Mouse (Mus musculus) monocyte, adult 2 months (primary cell): Measurements from ENCODE around the gene Boc.

Experiments
- DNase-seq, 2 experiments: peaks; one replicate each; pipeline ENCODE4 v3.0.0; 2022; ENCODE audit warnings: low spot score in 2 of 2, low read depth in 1 of 2

Gene Boc

GRCm38 (mm10) chr16:44529691-44530090 lies 29.0 kb downstream of the Boc start:
- no peak for DNase-seq

GRCm38 (mm10) chr16:44528955-44529354 lies 29.7 kb downstream of the Boc start:
- DNase-seq: no peak

- no peak for DNase-seq
These were observed 31.3 kb downstream of the Boc start for GRCm38 (mm10) chr16:44527218-44527905.

GRCm38 (mm10) chr16:44526689-44527088 lies 32.0 kb downstream of the Boc start:
- DNase-seq: no peak

GRCm38 (mm10) chr16:44526044-44526443 lies 32.7 kb downstream of the Boc start:
- no peak for DNase-seq

- no peak for DNase-seq
These were observed 35.1 kb downstream of the Boc start for GRCm38 (mm10) chr16:44523595-44523994.

- DNase-seq: no peak
These were observed 42.2 kb downstream of the Boc start for GRCm38 (mm10) chr16:44516498-44516897.

- DNase-seq: no peak
These were observed 48.0 kb downstream of the Boc start for GRCm38 (mm10) chr16:44510521-44511213.

- DNase-seq: no peak
These were observed 49.0 kb downstream of the Boc start for GRCm38 (mm10) chr16:44509458-44510344.

GRCm38 (mm10) chr16:44508772-44509171 lies 49.9 kb downstream of the Boc start:
- no peak for DNase-seq

DNA sequence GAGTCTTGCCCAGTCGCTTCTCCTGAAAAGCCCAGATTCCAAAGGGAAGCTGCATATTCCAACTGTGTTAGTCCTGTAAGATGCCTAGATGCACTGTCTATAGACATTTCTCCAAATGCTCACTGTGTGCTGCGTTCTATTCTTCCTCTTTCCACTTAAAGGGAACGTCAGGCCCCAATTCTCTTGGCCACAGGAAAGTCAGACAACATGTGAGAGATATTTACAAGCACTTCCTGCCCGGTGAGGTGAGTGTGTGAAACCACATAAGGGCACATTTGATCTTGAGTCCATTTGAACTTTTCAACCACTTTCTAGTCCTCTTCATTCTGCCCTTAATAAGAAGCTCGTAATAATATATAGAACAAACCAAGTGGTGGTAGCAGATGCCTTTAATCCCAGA lies 50.7 kb downstream of the Boc start:
- DNase-seq: no peak

DNA sequence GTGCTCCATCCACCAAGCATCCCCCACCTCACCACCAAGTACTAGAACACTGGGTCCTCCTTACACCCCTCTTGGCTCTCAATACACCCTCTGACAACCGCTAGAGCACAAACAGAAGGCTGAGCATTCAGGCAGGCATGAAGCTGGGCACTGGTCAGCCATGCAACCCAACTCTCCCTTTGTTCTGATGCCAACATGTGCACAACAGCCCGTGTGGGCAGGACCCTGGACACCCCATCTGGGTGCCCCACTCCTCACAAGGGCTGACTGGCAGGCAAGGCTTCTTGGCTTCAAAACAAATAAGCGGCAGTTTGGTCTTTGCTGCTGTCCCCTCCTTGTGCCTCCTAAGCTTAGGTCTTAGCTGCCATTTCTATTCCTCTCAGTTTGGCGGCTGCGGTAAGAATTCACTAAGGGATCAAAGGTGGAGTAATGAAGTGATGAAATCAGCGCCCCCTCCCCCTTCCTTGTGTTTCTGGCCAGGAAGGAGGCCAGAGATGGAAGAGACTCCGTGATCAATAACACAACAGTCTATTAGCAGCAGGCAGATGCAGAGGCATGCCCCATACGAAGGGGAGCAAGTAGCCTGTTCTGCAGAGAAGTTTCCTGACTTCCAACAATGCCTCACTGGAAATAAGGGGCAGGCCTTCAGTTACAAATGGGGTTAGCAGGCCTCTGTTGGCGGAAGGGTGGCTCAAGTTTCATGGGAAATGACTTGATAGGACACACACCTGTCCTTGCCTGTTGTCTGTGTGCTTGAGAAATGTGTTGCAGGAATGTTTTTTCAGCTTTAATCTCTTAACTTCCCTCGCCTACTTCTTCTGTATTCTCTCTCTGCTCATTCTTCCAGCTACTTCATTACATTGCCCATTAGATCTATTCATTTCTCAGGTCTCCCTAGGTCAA lies 51.4 kb downstream of the Boc start:
- DNase-seq: no peak

GRCm38 (mm10) chr16:44505243-44505642 lies 53.5 kb downstream of the Boc start:
- DNase-seq: no peak

GRCm38 (mm10) chr16:44502895-44503575 lies 55.7 kb downstream of the Boc start:
- no peak for DNase-seq

DNA sequence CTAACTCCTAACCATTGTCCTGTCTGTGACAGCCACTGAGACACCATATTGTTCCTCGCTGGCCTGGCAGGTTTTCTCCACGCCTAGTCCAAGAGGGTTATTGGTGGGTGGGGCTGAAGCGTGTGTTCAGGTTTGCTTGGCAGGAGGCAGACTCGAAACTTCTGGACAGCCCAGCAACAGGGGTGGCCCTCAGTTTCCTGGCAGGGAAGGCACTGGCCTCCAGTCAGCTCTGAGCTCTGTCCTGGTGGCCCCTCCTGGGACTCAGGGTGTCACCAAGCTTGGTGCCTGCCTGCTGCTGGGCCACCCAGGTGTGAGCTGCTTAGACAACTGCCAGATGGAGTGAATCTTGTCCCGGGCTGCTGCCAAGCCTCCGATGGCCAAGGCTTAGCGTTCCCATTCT lies 56.4 kb downstream of the Boc start:
- no peak for DNase-seq

DNA sequence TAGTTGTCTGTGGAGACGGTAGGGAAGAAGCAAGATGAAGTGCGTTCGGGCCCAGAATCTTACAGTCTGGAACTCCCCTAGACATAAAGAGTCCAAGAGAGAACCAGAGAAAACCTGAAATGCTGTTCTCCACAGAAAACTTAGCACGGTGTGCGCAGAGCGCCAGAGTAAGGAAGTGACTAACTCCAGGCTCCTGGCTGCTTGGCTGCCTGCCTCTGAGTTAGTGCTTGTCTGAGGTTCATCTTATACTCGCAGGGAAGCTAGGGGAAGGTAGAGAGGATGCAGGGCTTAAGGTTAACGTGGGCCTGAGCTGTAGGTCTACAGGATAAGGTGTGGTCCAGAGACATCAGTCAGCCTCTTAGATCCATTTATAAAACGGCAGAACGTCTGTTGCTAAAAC lies 56.9 kb downstream of the Boc start:
- DNase-seq: no peak

- no peak for DNase-seq
These were observed 60.2 kb downstream of the Boc start for GRCm38 (mm10) chr16:44498447-44498846.

- DNase-seq: no peak
These were observed 61.7 kb downstream of the Boc start for GRCm38 (mm10) chr16:44496971-44497464.

GRCm38 (mm10) chr16:44494441-44495108 lies 64.1 kb downstream of the Boc start:
- no peak for DNase-seq

GRCm38 (mm10) chr16:44493868-44494267 lies 64.8 kb downstream of the Boc start:
- DNase-seq: no peak
